Mouse (Mus musculus): ENCODE data around the gene Glp2r. TPM values are rescaled to one million over a fixed set of nuclear protein-coding genes. Genes with fewer than 3 reads are reported as not detected.

Glp2r gene
- polyA plus RNA-seq, 1 experiment from 2014 or later: not detected

GRCm38 (mm10) chr11:67715382-67715781 lies 55.6 kb downstream of the Glp2r start:
- ATAC-seq (ENCODE audit: low FRiP score): no peak
- Histone ChIP-seq H3K9ac (no peak overlapping the region), H3K4me3 (replicated peaks; ENCODE audit: low read length) (no peak overlapping the region), H3K27me3 (ENCODE audit: control insufficient read depth, insufficient read depth, low read length) (no peaks in the 10 kb centered on the region), H3K36me3 (replicated peaks; ENCODE audit: control insufficient read depth, insufficient read depth) (no peaks in the 10 kb centered on the region), H3K27ac (no peak overlapping the region), H3K4me1 (replicated peaks; ENCODE audit: control insufficient read depth, insufficient read depth, low read length) (no peaks in the 10 kb centered on the region), H3K4me2 (replicated peaks) (no peak overlapping the region), H3K9me3 (ENCODE audit: control insufficient read depth, low read length) (no peaks in the 10 kb centered on the region)
- 91% methylated on average over 4 of the region's 4 CpGs for WGBS
- no peak for DNase-seq (ENCODE audit: low spot score)

GRCm38 (mm10) chr11:67712976-67713375 lies 58.0 kb downstream of the Glp2r start:
- H3K27me3 ChIP-seq (ENCODE audit: control insufficient read depth, insufficient read depth, low read length): no peaks in the 10 kb centered on the region
- no peak for DNase-seq (ENCODE audit: low spot score)
- no peak overlapping the region for H3K27ac ChIP-seq
- H3K4me3 ChIP-seq (replicated peaks; ENCODE audit: low read length): no peak overlapping the region
- H3K36me3 ChIP-seq (replicated peaks; ENCODE audit: control insufficient read depth, insufficient read depth): no peaks in the 10 kb centered on the region
- 84% methylated on average over 4 of the region's 4 CpGs for WGBS
- no peak for ATAC-seq (ENCODE audit: low FRiP score)
- no peaks in the 10 kb centered on the region for H3K9me3 ChIP-seq (ENCODE audit: control insufficient read depth, low read length)
- no peak overlapping the region for H3K9ac ChIP-seq
- no peak overlapping the region for H3K4me2 ChIP-seq (replicated peaks)
- no peaks in the 10 kb centered on the region for H3K4me1 ChIP-seq (replicated peaks; ENCODE audit: control insufficient read depth, insufficient read depth, low read length)

- H3K27me3 ChIP-seq (ENCODE audit: control insufficient read depth, insufficient read depth, low read length): no peaks in the 10 kb centered on the region
- H3K9ac ChIP-seq: no peak within 1 kb of the TSS
- ATAC-seq (ENCODE audit: low FRiP score) (no peak), DNase-seq (ENCODE audit: low spot score) (no peak)
- no peak within 1 kb of the TSS for H3K27ac ChIP-seq
- H3K9me3 ChIP-seq (ENCODE audit: control insufficient read depth, low read length): no peaks in the 10 kb centered on the region
- no peak within 1 kb of the TSS for H3K4me2 ChIP-seq (replicated peaks)
- H3K4me1 ChIP-seq (replicated peaks; ENCODE audit: control insufficient read depth, insufficient read depth, low read length): no peaks in the 10 kb centered on the region
- no peak within 1 kb of the TSS for H3K4me3 ChIP-seq (replicated peaks; ENCODE audit: low read length)
- H3K36me3 ChIP-seq (replicated peaks; ENCODE audit: control insufficient read depth, insufficient read depth): no peaks in the 10 kb centered on the region
- 73% methylated on average over 7 of the region's 7 CpGs for WGBS
These were observed 76.1 kb downstream of the Glp2r start, which contains the start of gene Rcvrn for GRCm38 (mm10) chr11:67694703-67695376. Gene Rcvrn, plus strand, starts transcription at chr11:67695326.

- H3K4me2 ChIP-seq (replicated peaks): no peak overlapping the region
- no peaks in the 10 kb centered on the region for H3K36me3 ChIP-seq (replicated peaks; ENCODE audit: control insufficient read depth, insufficient read depth)
- H3K4me3 ChIP-seq (replicated peaks; ENCODE audit: low read length): no peak overlapping the region
- no peaks in the 10 kb centered on the region for H3K27me3 ChIP-seq (ENCODE audit: control insufficient read depth, insufficient read depth, low read length)
- no peak for ATAC-seq (ENCODE audit: low FRiP score)
- H3K9me3 ChIP-seq (ENCODE audit: control insufficient read depth, low read length): no peaks in the 10 kb centered on the region
- WGBS: 49% methylated on average over 2 of the region's 2 CpGs
- H3K4me1 ChIP-seq (replicated peaks; ENCODE audit: control insufficient read depth, insufficient read depth, low read length): no peaks in the 10 kb centered on the region
- no peak overlapping the region for H3K27ac ChIP-seq
- no peak overlapping the region for H3K9ac ChIP-seq
- DNase-seq (ENCODE audit: low spot score): no peak
These were observed 84.8 kb downstream of the Glp2r start for GRCm38 (mm10) chr11:67686109-67686508.

GRCm38 (mm10) chr11:67681871-67682270 lies 89.1 kb downstream of the Glp2r start:
- H3K9me3 ChIP-seq (ENCODE audit: control insufficient read depth, low read length): no peaks in the 10 kb centered on the region
- H3K9ac ChIP-seq: no peak overlapping the region
- ATAC-seq (ENCODE audit: low FRiP score) (no peak), DNase-seq (ENCODE audit: low spot score) (no peak)
- H3K36me3 ChIP-seq (replicated peaks; ENCODE audit: control insufficient read depth, insufficient read depth): no peaks in the 10 kb centered on the region
- 83% methylated on average over 3 of the region's 3 CpGs for WGBS
- H3K4me1 ChIP-seq (replicated peaks; ENCODE audit: control insufficient read depth, insufficient read depth, low read length): no peaks in the 10 kb centered on the region
- no peak overlapping the region for H3K4me3 ChIP-seq (replicated peaks; ENCODE audit: low read length)
- H3K27me3 ChIP-seq (ENCODE audit: control insufficient read depth, insufficient read depth, low read length): no peaks in the 10 kb centered on the region
- no peak overlapping the region for H3K27ac ChIP-seq
- H3K4me2 ChIP-seq (replicated peaks): no peak overlapping the region

GRCm38 (mm10) chr11:67679930-67680329 lies 91.0 kb downstream of the Glp2r start:
- no peaks in the 10 kb centered on the region for H3K9me3 ChIP-seq (ENCODE audit: control insufficient read depth, low read length)
- WGBS: 87% methylated on average over 2 of the region's 2 CpGs
- no peaks in the 10 kb centered on the region for H3K4me1 ChIP-seq (replicated peaks; ENCODE audit: control insufficient read depth, insufficient read depth, low read length)
- ATAC-seq (ENCODE audit: low FRiP score) (no peak), DNase-seq (ENCODE audit: low spot score) (no peak)
- H3K27ac ChIP-seq: no peak overlapping the region
- H3K36me3 ChIP-seq (replicated peaks; ENCODE audit: control insufficient read depth, insufficient read depth): no peaks in the 10 kb centered on the region
- H3K27me3 ChIP-seq (ENCODE audit: control insufficient read depth, insufficient read depth, low read length): no peaks in the 10 kb centered on the region
- no peak overlapping the region for H3K4me2 ChIP-seq (replicated peaks)
- no peak overlapping the region for H3K4me3 ChIP-seq (replicated peaks; ENCODE audit: low read length)
- no peak overlapping the region for H3K9ac ChIP-seq

- Histone ChIP-seq H3K36me3 (replicated peaks; ENCODE audit: control insufficient read depth, insufficient read depth) (no peaks in the 10 kb centered on the region), H3K27ac (no peak overlapping the region), H3K9ac (no peak overlapping the region), H3K9me3 (ENCODE audit: control insufficient read depth, low read length) (no peaks in the 10 kb centered on the region), H3K4me2 (replicated peaks) (no peak overlapping the region), H3K4me1 (replicated peaks; ENCODE audit: control insufficient read depth, insufficient read depth, low read length) (no peaks in the 10 kb centered on the region), H3K27me3 (ENCODE audit: control insufficient read depth, insufficient read depth, low read length) (no peaks in the 10 kb centered on the region), H3K4me3 (replicated peaks; ENCODE audit: low read length) (no peak overlapping the region)
- DNase-seq (ENCODE audit: low spot score): no peak
- WGBS: 76% methylated on average over 5 of the region's 5 CpGs
- no peak for ATAC-seq (ENCODE audit: low FRiP score)
These were observed 91.7 kb downstream of the Glp2r start for GRCm38 (mm10) chr11:67679300-67679699.

GRCm38 (mm10) chr11:67675562-67676540 lies 95.1 kb downstream of the Glp2r start:
- H3K9me3 ChIP-seq (ENCODE audit: control insufficient read depth, low read length): no peaks in the 10 kb centered on the region
- WGBS: 67% methylated on average over 12 of the region's 12 CpGs
- no peaks in the 10 kb centered on the region for H3K4me1 ChIP-seq (replicated peaks; ENCODE audit: control insufficient read depth, insufficient read depth, low read length)
- no peak overlapping the region for H3K27ac ChIP-seq
- DNase-seq (ENCODE audit: low spot score) (peak; percentile 91), ATAC-seq (ENCODE audit: low FRiP score) (peak; percentile 64; the same call in 1 of the 2 replicates)
- no peaks in the 10 kb centered on the region for H3K27me3 ChIP-seq (ENCODE audit: control insufficient read depth, insufficient read depth, low read length)
- H3K36me3 ChIP-seq (replicated peaks; ENCODE audit: control insufficient read depth, insufficient read depth): no peaks in the 10 kb centered on the region
- H3K4me2 ChIP-seq (replicated peaks): no peak overlapping the region
- no peak overlapping the region for H3K9ac ChIP-seq
- no peak overlapping the region for H3K4me3 ChIP-seq (replicated peaks; ENCODE audit: low read length)

GRCm38 (mm10) chr11:67672140-67672539 lies 98.8 kb downstream of the Glp2r start:
- no peak overlapping the region for H3K4me2 ChIP-seq (replicated peaks)
- no peak overlapping the region for H3K27ac ChIP-seq
- H3K9ac ChIP-seq: no peak overlapping the region
- no peak for DNase-seq (ENCODE audit: low spot score)
- H3K27me3 ChIP-seq (ENCODE audit: control insufficient read depth, insufficient read depth, low read length): no peaks in the 10 kb centered on the region
- no peak for ATAC-seq (ENCODE audit: low FRiP score)
- WGBS: 65% methylated on average over 5 of the region's 5 CpGs
- no peaks in the 10 kb centered on the region for H3K9me3 ChIP-seq (ENCODE audit: control insufficient read depth, low read length)
- no peak overlapping the region for H3K4me3 ChIP-seq (replicated peaks; ENCODE audit: low read length)
- H3K36me3 ChIP-seq (replicated peaks; ENCODE audit: control insufficient read depth, insufficient read depth): no peaks in the 10 kb centered on the region
- H3K4me1 ChIP-seq (replicated peaks; ENCODE audit: control insufficient read depth, insufficient read depth, low read length): no peaks in the 10 kb centered on the region

Data from hindbrain, embryonic 14.5 days (tissue).